Mouse (Mus musculus) brain, embryonic 14.5 days (tissue): ENCODE results near the gene Dbx1.

Experiments used
- CTCF ChIP-seq: fragments of 200-500 bp; IDR thresholded peaks from 2 replicates; pipeline ENCODE4 v1.5.1; 2012; ENCODE audit warnings: inconsistent platforms, mild to moderate bottlenecking, moderate library complexity, borderline replicate concordance; ENCODE audit not compliant: insufficient read depth, insufficient read length; ENCODE audit errors: extremely low read depth
- POLR2A ChIP-seq: fragments of 200-500 bp; IDR thresholded peaks from 2 replicates; pipeline ENCODE4 v1.6.1; 2012; ENCODE audit warnings: mild to moderate bottlenecking, inconsistent platforms, borderline replicate concordance; ENCODE audit not compliant: poor library complexity, insufficient read depth, insufficient read length, severe bottlenecking; ENCODE audit errors: extremely low read depth

- TF ChIP-seq CTCF (no peak), POLR2A (no peak)
Observed at GRCm38 (mm10) chr7:49635074-49635621, 1.5 kb downstream of the Dbx1 start.
